Mouse (Mus musculus): ENCODE results near the gene Parva.

Gene Parva

DNA sequence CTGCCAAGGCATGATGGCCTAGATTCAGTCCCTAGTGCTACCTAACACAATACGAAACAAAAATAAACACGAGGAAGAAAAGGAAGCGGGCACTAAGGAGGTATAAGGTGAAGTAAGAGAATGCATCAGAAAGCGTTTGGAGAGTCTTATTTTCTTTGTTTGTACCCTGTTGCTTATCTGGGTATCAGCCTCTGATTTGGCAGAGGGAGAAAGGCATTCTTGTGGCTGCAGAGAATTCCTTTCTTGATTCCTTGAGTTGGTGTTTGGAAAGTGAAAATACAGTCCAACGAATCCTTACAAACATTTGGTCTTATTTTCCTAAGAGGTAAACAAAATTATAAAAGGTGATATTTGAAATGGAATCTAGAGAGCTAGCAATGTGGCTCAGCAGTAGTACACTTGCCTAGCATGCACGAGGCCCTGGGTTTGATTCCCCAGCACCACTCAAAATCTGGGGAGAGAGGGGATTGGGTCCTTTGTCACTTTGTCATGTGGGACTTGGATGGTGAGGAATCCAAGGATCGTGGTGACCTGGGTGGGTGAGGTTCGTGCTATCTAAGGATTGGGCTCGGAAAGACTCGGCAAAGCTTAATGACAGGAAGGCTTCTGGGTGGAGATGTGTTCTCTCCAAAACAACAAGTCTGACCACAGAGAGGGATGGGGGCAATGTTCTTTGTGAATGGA, 44.9 kb downstream of the Parva start:
- no peak for DNase-seq (ENCODE audit: low read depth, low spot score)

DNA sequence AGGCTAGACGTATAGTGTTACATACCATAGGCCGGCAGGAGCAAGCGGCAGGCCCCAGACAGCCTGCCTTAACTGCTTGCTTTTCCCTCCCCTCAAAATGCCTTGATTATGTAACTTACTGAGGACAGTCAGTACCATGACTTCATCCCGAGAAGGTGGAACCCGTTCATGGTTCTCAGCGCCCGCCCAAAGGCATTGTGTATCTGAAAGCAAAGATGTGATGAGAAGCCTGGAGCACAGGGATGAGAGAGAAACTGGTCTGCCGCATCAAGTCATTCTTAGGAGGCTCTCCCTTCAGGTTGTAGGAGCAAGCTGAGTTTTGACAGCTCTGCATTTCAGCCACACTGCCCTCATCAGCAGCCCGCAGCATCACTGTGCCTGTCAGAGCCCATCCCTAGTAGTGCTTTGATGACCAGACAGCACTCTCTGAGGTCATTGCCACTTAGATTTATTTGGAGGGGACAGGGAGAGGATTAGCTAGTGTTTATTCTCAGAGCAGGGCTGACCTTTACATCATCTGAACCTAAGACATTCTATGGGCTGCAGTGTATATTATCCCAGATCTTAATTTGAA, 45.5 kb downstream of the Parva start:
- DNase-seq (ENCODE audit: low read depth, low spot score) = no peak

DNA sequence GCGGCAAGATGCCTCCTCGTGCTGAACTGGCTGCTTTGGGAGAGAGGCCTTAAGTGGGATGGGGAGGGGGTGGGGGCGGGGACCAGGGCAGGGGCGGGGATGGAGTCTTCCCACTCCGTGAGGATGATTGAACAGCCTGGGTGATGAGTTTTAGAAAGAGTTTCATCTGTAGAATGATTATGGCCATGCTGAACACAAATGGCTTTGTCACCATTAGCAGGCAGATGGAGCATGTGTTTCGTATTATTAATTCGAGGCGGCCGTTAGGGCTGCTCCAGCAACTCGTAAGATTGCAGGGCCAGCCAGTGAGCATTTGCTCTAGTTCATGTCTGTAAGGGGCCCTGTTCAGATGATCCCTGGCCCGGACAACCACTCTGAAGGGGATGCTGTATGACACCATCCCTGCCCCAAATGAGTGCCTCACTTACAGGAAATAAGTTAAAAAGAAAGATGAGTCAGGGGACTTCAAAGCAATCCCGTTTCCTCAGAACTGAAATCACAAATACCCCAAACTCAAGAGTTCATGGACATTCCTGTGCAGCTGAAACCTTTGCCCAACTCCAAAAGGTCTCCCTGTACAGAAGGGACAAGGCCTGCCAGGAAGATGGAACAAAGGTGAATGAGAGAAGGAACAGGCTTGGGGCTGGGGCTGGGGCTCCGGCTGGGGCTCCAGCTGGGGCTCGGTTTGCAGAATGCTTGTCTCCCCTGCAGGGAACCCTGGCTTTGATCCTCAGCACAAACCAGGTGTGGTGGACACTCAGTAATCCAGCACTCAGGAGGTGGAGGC, 46.5 kb downstream of the Parva start:
- DNase-seq (ENCODE audit: low read depth, low spot score) = no peak

DNA sequence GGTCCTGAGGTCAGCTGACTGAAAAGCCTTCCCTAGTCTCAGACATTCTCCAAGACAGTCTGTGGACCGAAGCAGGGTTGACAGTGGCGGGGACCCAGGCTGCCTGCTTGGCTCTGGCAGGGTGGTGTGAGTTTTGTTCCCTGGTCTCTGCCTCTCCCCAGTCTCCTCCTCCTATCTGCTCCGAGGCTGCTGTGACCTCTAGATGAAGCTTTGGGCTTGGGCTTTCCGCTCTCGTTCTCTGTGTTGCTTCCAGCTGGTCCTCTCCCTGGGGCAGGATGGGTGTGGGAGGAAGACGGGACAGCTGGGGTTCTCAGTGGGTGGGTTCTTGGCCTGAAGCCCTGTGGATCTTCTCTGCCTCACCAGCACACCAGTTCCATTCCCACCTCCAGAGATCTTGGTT, 51.8 kb downstream of the Parva start:
- DNase-seq (ENCODE audit: low read depth, low spot score) = no peak

DNA sequence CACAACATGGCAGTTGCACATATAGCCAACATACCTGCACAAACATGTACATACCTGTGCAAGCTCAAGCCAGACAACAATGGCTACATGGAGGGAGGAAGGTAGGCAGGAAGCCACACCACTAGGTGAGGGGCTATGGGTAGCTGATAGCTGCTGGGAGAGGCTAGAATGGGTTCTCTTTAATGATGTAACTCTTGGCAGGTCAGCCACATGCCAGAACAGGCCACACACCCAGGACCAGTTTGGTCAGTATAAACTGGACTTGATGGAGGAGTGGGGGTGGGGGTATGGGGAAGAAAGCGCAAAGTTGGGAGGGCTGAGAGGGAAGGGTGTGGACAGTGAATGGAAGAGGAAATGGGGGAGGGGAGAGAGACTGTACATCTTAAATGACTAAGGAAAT, 53.7 kb downstream of the Parva start:
- no peak for DNase-seq (ENCODE audit: low read depth, low spot score)

DNA sequence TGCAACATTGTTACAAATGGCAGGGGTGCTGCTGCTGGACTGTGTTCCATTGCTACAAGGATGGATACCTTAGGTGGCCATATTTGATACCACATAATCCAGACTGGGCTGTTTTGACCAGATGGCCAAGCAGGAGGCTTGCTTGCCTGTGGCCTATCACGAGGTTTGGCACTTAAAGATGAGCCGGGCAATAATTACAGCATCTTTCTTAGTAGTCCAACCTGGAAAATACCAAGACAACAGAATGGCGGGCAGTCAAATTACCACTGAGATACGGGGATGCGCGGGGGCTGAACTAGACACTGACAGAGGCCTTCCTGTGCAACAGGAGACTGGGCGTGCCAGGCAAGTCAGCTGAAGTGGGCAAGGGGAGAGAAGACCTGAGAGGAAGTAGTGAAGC, 55.3 kb downstream of the Parva start:
- no peak for DNase-seq (ENCODE audit: low read depth, low spot score)

DNA sequence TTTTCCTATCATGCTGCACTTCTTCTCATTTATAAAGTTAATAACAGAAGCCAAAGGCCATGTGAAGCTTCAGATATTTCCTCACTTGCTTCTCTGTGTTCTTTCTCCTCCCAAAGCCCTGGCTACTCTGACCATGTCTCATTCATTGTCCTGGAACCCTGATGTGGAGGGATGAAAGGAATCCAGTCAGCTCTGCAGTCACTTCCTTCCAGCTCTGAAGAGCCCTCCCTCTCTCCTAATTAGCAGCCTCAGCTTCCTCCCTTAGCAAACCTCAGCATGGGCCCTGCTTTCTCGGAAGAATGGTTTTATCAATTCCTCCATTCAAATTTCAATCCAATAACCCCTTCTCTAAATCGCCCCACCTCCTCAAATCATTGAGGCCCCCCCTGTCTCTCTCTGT, 56.1 kb downstream of the Parva start:
- no peak for DNase-seq (ENCODE audit: low read depth, low spot score)

DNA sequence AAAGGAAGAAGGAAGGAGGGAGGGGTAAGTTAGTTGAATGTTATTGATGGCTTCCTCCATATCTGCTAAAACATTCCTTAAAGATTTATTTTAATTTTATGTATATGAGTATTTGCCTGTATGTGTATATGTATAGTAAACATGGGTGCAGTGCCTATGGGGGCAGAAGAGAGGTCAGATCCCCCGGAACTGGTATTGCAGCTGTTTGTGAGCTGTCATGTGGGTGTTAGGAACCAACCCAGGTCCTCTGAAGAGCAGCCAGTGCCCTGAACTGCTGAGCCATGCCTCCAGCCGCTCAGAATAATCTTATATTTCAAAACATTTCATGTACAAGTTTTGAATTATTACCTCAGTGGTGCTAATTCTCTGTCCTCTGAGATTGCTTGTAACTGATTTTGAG, 63.5 kb downstream of the Parva start:
- DNase-seq (ENCODE audit: low read depth, low spot score) = no peak

DNA sequence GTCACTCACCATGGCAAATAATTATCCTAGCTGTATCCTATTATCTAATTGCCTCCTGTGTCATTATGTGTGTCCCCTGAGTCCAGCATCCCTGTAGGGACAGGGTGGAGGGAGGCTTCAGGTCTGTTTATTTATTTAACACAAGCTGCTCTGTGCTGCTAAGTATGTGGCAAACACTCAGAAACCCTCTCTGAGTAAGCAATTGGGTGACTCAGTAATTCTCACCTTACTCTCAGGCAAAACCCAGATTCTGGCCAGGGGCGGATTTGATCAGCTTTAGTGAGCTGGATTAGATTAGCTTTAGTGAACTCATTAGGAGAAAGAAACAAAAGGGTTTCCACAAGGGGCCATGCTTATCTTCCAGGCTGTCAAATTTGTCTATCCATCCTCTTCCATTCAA, 64.4 kb downstream of the Parva start:
- no peak for DNase-seq (ENCODE audit: low read depth, low spot score)

DNA sequence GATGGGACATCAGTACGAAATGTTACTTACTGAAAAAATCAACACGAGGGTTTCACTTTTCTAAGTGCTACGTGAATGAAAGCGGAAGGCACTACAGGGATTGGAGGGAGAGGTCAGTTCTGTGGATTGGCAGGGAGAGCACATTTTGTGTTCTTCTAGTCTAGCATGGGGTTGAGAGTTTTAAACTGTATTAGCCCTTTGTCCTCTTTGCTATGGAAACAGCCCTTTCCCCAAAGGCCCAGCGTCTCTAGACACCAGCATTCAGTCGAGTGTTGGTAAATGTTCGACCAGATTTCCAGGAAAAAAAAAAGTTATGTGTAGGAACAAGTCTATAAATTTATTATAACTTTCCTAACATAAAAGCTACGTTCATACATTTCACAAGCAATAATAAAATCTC, 68.6 kb downstream of the Parva start:
- DNase-seq (ENCODE audit: low read depth, low spot score) = no peak

DNA sequence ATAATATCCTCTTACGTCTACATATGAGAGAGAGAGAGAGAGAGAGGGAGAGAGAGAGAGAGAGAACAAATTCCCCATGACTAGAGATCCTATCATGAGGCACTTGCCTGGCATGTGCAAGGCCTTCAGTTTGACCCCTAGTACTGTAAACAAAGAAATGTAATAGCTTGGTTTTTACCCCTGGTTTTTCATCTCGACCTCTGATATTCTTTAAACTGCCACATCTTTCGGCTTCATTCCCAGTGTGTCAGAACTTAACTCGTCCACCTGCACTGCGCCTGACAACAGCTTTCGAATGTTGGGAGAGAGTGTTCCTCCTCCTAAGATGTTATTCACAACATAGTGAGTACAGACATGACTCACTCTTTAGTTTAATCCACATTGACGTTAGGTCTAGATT, 69.6 kb downstream of the Parva start:
- DNase-seq (ENCODE audit: low read depth, low spot score) = no peak

DNA sequence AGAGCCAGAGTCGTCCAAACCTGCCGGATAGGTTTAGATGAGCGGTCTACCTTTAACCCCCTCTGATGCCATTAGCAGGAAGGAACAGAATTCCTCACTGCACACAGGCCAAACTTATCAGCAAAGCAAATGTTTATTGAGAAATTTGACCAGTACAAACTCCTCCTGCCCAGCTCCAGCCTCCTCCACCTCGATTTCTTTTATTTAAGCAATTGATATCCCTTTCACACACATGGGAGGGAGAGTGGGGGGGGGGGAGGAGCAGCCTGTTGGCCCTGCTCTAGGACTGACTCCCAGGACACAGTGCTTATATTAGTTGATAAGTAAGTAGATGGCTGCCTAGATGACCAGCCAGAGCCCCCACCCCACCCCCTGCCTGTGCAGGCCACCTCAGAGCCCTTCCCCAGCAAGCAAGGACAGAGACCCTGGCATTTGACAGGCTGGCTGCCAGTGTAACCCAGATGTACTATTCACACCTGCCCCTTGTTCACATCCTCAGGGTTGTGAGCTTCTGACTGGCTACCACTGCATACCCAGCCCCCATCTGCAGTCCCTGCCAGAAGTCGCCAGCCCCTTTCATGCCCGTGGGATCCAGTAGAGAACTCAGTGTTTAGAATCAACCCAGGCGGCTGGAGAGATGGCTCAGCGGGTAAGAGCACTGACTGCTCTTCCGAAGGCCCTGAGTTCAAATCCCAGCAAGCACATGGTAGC, 71.4 kb downstream of the Parva start:
- no peak for DNase-seq (ENCODE audit: low read depth, low spot score)

DNA sequence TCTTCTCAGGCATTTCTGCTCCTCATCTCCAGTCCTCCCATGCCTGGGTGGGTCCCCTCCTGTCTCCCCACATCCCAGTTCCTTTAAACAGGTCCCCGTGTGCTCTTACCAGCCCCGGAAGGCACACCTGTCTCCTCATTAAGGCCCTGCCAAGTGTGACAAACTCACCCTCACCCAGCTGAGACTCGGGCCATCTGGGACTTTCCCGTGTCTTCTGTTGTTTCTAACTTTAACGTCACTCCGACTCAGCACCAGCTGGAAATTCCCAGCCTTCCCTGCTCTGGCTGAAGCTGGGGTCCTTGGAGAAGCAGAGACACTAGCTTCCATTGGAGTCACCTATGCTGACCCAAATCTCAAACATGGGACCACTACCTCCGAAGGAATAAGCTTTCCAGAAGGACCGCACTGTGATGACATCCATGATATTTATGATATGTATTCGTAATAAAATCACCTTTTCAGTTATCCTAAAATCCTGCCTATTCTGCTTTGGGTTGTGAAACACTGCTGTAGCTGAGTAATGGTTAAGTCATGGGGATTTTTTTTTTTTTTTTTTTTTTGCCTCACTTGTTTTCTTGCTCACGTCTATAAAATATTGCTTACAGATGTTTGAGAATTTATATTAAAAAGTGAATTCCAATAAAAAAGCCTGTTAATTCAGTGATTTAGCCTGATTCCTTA, 72.3 kb downstream of the Parva start:
- no peak for DNase-seq (ENCODE audit: low read depth, low spot score)

DNA sequence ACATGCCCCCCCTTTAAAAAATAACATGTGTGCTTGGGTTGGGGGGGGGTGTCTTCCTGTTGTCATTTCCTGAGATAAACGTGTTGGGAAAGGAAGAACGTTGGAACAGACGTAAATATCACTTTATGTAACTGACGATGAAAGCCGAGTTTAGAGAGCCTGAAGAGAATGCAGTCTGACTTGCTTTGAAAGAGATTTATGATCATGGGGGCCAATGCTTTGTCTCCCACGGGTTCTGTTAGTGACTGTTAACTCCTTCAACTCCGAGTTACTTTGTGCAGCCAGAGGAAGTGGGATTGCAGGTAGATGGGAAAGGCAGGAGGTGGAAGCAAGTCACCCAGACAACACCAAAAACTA, 72.8 kb downstream of the Parva start:
- no peak for DNase-seq (ENCODE audit: low read depth, low spot score)

DNA sequence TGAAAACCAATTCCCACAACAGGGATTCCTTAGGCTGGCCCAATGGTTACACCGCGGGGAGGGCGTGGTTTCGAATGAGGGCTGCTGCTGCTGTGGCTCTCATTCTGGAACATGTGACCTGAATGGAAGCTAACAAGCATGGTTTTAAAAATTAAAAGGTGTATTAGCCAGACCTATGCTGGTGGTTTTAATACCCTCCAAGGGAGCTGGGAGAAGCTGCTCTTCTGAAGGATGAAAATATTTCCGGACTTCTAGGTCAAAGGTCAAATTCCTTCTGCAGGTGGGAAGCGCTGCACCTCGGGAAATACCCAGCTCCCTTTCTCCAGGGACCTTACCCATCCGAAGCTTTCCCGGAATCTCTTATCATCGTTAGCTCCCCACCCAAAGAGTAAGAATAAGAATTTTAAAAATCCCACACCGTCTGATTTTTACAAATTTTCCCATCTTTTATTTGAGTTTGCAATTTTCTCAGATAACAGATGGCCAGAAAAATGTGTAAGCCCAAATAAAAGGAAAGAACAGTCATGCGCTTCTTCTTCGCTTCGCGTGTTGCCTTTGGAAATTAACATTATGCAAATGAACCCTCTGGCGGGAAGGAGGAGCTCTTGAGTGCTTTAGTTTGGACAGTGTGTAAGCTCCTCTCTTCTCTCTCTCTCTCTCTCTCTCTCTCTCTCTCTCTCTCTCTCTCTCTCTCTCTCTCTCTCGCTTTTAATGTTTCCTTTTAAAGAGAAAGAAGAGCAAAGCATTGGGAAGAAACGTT, 74.9 kb downstream of the Parva start:
- no peak for DNase-seq (ENCODE audit: low read depth, low spot score)

DNA sequence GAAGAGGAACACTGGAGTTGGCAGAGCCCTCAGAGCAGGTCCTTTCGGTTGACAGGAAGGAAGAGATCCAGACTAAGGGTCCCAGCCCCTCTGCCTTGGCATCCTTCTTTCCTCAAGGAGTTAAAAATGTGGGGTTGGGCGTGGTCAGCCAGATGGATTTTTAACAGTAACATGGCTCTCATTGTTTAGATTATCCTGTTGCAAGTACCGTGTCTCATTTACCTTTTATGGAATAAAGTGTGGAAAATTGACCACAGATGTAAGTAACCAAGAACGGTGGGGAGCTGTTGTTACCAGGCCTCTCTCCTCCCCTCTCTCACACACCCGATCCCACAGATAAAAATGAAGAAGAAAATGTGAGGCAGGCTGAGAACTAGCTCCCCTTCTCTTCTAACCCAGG, 75.5 kb downstream of the Parva start:
- no peak for DNase-seq (ENCODE audit: low read depth, low spot score)

DNA sequence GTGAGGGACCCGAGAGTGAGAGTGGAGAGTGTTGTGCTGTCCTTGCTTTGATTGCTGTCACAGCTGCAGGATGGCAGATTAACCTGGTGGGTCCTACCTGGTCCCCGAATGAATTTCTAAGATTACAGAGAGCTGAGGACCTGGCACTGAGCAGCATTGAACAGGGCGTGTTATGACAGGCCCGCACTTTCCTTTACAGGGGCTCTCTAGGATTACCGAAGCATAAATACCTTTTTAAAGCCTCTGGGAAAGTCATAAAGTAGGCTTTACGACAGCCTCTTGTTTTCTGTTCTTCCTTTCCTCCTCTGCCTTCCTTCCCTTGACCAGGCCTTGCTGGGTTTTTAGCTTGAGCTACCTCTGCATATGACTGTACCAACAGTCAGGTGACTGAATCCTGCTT, 76.1 kb downstream of the Parva start:
- DNase-seq (ENCODE audit: low read depth, low spot score) = no peak

DNA sequence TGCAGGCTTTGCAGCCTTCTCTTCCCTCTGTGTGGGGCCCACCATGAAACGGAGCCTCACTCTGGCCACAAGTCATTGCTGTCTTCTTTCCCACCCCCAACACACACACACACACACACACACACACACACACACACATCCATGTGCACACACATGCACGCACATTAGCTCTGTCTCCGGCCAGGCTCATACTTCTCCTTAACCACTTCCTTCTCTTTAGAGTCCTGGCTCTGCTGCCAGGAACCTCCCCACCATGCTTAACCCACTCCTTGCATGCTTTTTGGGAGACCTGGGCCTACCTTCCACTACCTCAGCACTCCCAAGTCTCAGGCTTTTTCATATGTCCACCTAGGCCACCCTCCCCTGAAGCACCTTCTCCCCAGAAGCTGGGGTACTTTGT, 76.6 kb downstream of the Parva start:
- no peak for DNase-seq (ENCODE audit: low read depth, low spot score)

DNA sequence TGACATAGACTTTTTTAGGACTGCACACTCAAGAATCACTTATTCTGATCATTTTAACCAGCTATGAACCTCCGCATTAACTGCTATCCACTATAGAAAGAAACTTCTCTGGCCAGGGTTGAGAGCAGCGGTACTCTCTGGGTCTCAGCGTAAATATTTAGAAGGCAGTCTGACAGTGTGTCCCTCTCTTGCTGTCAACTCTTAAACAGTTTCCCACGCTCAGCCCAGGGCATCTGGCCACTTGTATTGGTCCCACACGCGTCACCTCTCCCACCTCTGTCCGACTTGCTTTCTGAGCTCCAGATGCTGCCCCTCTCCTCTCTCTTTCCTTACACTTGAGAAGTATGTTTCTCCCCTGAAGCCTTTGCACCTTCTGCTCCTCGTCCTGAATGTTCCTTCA, 81.8 kb downstream of the Parva start:
- no peak for DNase-seq (ENCODE audit: low read depth, low spot score)

DNA sequence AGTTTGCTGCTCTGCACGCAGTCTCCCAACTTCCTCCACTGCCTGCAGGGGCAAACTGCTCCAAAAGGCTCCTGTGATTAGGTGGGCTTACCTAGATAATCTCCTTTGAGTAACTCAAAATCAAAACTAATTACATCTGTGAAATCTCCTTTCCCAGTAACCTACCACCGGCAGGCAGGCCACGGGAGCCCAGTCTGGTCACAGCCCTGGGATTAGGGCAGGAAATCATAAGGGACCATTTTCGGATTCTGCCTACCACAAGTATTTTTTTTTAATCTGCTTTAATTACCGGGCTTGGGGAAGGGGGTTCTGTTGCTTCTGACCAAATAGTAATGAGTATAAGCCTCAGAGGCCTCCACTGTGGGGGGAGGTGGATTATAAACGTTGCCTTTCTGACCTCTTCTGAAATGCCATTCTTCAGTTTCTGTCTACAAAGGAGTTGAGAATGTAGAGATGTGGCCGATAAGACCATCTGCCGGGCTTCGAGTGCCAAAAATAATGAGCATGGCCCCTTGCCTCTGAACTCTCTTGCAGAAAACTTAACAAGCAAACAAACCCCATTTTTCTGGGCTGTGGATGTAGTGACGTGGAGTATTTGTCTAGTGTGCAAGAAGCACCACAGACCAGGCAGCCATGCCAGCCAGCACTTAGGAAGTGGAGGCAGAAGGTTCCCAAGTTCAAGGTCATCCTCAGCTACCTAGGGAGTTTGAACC, 83.2 kb downstream of the Parva start:
- no peak for DNase-seq (ENCODE audit: low read depth, low spot score)

DNA sequence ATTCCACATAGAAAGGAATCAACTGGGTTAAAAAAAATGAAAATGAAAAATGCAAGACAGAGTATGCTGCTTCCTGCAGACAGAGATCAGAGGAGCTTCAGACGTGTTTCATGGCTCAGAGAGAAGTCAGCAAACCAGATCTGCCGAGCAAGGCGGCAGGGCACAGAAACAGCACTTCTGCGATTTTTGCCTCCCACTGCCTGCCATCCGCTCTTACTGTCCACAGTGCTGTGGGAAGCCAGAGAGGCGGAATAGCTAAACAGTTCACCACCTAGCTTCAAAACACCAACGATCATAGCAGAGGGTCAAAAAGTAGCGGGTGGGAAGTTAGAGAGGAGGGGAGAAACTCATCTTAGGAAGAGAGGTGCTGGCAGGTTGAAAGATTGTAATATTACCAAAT, 84.0 kb downstream of the Parva start:
- DNase-seq (ENCODE audit: low read depth, low spot score) = no peak

Data from CD4-positive helper T cell, adult 2 months (primary cell).